Mouse (Mus musculus): ENCODE data around the gene Tepp. TPM values are rescaled to one million over a fixed set of nuclear protein-coding genes. Genes with fewer than 3 reads are reported as not detected.
A peak's percentile ranks its signal among the peaks of the same experiment; 100 is the strongest.

Tepp gene
- not detected for total RNA-seq (2021)
- long read RNA-seq, experiment 1 = 0 reads
- long read RNA-seq, experiment 2 = 0 reads

DNA sequence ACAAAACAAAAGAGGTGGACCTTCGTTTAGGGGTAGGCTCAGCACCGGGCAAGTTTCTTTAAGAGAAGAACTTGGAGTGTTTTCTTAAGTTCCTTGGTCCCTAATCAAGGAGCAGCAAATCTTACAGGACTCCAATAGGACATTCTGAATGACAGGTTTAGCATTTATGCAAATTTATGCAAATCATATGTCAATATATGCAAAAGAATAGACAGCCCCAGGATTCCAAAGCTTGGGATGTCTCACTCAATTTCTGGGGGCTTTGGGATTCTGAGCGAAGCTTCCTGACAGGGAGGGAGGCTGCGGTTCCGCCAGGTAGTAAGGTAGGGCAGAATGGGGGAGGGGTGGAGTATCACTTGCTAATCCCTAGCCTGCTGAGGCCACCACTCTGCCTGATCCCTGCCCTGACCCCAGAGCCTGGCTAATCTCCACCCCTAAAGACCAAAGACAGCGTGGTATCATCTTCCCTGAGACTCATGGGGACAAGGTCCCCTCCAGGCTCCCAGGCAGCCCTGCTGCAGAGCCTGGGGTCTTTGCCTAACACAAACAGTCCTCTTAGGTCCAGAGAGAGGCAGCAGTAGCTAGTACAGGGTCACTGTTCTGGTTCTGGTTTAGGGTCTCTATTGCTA is at the start of gene Tepp:
Gene Tepp, plus strand, starts transcription at position 225 of the 629 bp plus-strand sequence.
- DNase-seq (ENCODE audit: low spot score in 2 of 2) = no peak

DNA sequence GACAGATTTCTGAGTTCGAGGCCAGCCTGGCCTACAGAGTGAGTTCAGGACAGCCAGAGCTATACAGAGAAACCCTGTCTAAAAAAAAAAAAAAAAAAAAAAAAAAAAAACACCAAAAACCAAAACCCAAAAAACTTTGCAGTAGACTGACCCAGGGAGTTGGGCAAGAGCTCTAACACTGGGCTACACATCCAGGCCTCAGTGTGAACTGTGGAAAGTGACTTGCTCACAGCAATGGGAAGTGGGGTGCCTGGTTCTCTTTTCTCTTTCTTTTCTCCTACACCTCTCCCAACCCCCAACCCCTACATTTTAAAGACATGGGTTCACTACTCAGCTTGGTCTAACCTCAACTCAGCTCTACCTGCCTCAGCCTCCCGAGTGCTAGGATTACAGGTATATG is 48.2 kb upstream of the Tepp start:
- DNase-seq (ENCODE audit: low spot score in 2 of 2) = no peak

DNA sequence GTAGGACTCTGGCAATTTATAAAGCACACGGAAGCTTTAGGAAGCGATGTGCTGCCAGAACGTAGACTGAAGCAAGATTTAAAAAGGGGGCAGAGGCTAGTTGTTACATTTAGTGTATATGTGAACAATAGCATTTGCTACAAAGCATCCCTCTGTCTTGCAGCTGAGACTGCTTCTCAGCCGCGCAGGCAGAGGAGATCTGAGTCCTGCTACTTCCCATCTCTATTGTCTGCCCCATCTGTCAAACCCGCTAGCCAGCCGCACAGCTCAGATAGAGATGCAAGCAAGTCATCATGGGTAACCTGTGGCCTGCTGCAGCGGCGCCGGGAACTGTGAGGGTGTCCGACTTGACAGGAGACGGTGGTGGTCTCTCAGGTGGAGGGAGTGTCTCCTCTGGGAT is 39.9 kb upstream of the Tepp start:
- DNase-seq (ENCODE audit: low spot score in 2 of 2) = no peak

- DNase-seq (ENCODE audit: low spot score in 2 of 2) = no peak
These were observed 38.5 kb upstream of the Tepp start for GRCm38 (mm10) chr8:95271841-95272240.

GRCm38 (mm10) chr8:95272871-95273270 is 37.5 kb upstream of the Tepp start:
- DNase-seq (ENCODE audit: low spot score in 2 of 2) = no peak

- DNase-seq (ENCODE audit: low spot score in 2 of 2) = peak in 1 of 2 experiments; percentile 2
These were observed 28.9 kb upstream of the Tepp start for GRCm38 (mm10) chr8:95281493-95281892.

DNA sequence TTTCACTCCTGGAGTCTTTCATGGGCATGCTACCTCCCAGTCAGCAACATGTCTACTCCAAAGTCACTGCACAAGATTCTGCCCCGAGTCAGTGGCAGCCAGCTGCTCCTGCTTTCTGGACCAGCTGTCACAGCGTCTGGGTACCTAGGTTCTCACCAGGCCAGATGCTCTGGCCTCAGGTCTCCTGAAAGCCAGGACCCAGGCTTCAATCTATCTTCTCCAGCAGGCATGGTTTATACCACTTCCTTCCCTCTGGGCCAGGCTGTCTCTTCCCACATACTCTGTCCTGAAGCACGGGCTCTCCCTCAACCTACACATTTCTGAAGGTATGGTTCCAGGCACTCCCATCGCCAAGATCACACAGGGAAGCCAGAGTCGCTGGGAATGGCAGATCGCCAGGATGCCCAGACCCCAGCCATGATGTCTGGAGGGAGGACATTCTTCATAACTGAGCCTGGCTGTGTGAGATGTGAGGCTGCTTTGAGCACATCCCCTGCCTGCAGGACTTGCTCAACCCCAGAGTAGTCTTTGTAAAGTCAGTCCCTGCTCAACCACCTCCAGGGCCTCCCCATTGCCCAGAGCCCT is 21.2 kb upstream of the Tepp start:
- DNase-seq (ENCODE audit: low spot score in 2 of 2) = no peak

GRCm38 (mm10) chr8:95293172-95293571 is 17.2 kb upstream of the Tepp start:
- DNase-seq (ENCODE audit: low spot score in 2 of 2) = no peak

DNA sequence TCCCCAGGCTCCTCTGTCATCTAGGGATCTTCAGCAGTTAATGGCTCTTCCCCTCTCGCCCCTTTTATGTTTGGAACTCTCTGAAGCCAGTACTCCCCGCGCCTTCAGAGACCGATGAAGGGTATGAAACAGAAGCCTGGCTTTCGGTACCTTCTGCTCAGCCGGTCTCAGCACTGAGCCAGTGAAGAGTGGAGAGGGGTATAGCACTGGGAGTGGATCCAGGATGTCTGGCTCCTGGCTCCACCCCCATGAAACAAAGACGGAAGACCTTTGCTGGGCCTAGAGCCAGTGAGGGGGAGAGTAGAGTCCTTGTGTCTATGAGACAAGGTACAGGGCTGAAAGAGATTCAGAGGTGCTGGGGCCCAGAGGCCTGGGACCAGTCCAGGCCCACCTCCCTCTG is 16.5 kb upstream of the Tepp start:
- DNase-seq (ENCODE audit: low spot score in 2 of 2) = no peak

DNA sequence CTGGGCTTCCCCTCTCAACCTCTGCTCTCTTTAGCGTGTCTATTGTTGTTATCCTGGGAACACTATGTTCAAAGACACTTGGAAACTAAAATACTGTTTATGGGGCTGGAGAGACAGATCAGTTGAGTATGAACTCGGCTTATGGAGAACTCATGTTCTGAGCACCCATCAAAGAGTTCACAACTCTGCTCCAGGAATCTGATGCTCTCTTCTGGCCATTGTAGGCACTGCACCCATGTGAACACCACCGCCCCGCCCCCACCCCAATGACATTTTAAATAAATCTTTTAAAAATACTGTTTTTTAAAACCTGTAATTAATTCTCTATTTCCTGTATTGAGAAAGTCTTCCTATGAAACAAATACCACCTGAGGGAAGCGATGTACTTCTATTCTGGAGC is 8.0 kb upstream of the Tepp start:
- peak in 1 of 2 experiments; percentile 21 for DNase-seq (ENCODE audit: low spot score in 2 of 2)

GRCm38 (mm10) chr8:95305526-95305925 is 4.8 kb upstream of the Tepp start:
- no peak for DNase-seq (ENCODE audit: low spot score in 2 of 2)

GRCm38 (mm10) chr8:95306431-95306830 is 3.9 kb upstream of the Tepp start, which contains the start of gene Cngb1:
Gene Cngb1, minus strand, starts transcription at chr8:95306585.
- DNase-seq (ENCODE audit: low spot score in 2 of 2) = no peak

DNA sequence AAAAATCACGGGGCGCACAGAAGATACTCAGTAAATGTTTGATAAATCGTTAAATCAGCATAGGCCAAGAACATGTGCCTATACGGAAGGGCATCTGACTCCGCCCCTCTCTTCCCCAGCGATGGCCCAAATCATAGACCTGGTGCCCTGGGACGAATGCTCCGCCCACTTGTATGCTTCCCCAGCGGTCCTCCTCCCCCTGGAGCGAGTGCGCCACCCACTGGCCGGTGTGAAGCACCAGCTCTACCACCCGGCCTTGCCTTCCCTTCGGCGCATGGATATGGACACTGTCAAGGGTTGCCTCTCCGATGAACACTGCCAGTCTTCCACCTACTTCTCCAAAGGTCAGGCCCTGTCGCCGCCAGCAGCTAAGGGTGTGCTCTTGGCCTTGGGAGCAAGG is 2.5 kb downstream of the Tepp start:
- DNase-seq (ENCODE audit: low spot score in 2 of 2) = no peak

DNA sequence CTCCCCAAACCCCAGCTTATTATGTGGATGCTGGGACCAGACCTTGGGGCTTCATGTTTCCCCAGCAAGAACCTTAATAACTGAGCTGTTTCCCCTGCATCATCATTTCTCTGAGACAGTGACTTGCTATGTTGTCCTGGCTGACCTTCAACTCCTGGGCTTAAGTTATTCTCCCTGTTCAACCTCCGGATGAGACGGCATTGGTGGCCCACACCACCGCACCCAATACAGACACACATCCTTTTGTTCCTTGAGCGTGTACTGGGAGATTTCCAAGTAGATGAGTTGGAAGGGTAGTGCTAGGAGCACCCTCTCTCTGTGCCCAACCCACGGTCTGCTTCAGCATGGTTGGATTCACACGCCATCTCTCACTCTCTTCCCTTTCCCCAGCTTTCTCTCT is 3.5 kb downstream of the Tepp start:
- no peak for DNase-seq (ENCODE audit: low spot score in 2 of 2)

DNA sequence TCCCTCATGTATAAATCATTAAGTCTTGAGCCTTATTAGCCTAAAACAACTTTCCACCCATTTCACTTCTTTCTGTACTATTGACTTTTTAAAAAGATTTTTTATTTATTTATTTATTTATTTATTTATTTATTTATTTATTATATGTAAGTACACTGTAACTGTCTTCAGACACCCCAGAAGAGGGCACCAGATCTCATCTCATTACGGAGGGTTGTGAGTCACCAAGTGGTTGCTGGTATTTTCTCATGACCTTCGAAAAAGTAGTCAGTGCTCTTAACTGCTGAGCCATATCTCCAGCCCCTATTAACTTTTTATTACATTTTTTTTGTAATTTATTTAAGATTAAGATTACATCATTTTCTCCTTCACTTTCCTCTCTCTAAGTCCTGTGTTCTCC is 4.3 kb downstream of the Tepp start:
- no peak for DNase-seq (ENCODE audit: low spot score in 2 of 2)

- DNase-seq (ENCODE audit: low spot score in 2 of 2) = no peak
These were observed 5.0 kb downstream of the Tepp start for GRCm38 (mm10) chr8:95315350-95315749.

DNA sequence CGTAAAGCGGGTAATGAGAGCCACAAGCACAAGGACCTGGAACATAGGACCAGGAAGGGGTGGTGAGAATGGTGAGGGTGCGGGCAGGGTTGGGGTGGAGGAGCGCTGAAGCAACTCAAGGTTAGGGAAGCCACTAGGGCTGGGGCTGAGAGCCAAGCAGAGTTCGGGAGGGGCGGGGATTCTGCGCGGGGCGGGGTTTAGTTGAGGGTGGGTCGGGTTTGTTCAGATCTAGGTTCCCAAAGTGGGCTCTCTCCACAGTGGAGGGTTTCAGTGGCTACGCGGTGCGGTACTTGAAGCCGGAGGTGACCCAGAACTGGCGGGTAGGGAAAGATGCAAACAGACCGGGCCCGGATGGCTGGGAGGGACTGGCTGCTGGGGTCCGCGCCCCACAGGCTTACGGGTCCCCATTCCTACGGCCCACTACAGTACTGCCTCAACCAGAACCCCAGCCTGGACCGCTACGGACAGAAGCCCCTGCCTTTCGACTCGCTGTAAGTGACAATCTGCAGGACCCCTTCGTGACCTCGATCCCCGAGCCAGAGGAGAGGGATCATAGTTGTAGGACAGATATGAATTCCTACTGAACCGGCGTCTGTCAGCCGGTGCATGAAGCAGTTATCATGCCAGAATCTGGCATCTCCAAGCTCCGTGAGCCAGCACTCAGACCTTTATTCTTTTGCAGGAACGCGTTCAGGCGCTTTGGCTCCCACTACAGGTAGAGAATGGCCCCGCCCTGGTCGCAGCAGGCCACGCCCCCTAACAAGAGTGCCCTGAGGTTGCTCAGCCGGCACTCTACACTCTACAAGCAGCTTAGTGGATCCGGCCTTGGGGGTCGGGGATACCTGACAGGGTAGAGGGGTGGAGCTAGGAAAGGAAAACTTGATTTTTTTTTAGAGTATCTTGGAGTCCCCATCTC is 10.1 kb downstream of the Tepp start:
- peak in 1 of 2 experiments; percentile 30 for DNase-seq (ENCODE audit: low spot score in 2 of 2)

GRCm38 (mm10) chr8:95323201-95323600 is 12.8 kb downstream of the Tepp start:
- DNase-seq (ENCODE audit: low spot score in 2 of 2) = no peak

DNA sequence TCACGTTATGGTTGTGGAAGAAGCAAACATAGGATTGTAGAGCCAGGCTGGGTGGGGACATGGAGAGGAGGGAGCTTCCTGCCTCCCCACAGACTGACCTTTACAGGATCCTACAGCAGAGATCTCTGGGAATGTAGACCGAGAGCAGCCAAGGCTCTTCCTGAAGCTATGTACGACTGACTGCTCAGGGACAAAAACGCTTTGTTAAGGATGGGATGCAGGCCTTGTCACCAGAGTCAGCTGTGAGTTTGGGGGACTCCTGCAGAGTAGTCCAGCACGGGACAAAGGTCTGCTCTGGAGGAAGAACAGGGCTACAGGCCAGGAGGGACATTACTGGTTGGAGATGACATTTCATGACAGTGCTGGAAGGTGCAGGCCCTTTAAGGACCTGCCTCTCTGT is 14.3 kb downstream of the Tepp start:
- DNase-seq (ENCODE audit: low spot score in 2 of 2) = no peak

DNA sequence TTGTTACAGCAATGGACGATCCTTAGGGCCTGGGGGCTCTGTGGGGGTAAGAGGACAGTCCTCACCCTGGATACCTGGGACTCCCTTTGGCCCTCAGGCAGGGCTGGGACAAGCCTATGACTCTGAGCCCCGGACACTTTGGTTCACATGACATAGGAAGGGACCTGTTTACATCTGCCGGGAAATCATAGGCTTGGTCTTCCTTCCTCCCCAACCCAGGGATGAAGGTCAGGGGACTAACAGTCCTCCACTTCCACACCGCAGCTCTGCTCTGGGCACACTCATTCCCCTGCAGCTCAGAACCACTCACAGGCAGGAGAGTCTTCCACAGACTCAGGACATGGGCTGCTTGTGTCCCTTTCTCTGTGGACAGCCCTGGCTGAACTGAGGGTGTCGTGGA is 16.5 kb downstream of the Tepp start:
- no peak for DNase-seq (ENCODE audit: low spot score in 2 of 2)

- DNase-seq (ENCODE audit: low spot score in 2 of 2) = no peak
These were observed 17.6 kb downstream of the Tepp start for GRCm38 (mm10) chr8:95327866-95328465.

DNA sequence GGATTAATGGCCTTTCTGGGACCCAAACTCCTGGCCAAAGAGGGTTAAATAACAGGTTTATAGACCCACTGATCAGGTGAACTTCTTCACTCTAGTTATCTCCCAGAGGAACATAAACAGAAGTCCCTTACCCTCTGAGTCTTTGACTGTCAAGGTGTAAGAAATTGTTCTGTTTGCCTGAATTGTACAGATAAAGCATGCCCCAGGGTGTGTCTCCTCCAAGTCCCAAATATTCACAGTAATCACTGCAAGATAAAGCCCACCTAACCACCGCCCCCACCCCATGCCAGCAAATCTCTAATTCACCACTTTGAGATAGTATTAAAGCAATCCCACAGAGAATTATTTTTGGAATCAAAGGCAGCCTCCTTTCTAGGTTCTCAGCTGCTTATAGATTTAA is 20.0 kb downstream of the Tepp start:
- DNase-seq (ENCODE audit: low spot score in 2 of 2) = no peak
